Mouse (Mus musculus) left cerebral cortex, postnatal 25 days (tissue): ENCODE data around the gene Polr2e. TPM values are rescaled to one million over a fixed set of nuclear protein-coding genes. Genes with fewer than 3 reads are reported as not detected.
"Not testable (repeated sequence)": the region's sequence is repeated elsewhere in the genome, so short reads cannot be mapped to it uniquely, and the experiment has no call there.

Source experiments
- DNase-seq, 2 experiments: peaks; one replicate each; pipeline ENCODE4 v3.0.0; 2022; ENCODE audit warnings: low spot score in 2 of 2, mixed read lengths in 1 of 2
- intact Hi-C: fragments of 180-260 bp; cut with DNase I; formaldehyde crosslinking; loops from one replicate; pipeline ENCODE4 v1.15.1; 2025
- total RNA-seq, 2 experiments: library from RNA; stranded (reverse); gene quantifications; 2 replicates each; pipeline ENCODE4 v1.2.3; 2021

Polr2e gene
- total RNA-seq, 2 experiments from 2014 or later, result 71.3 to 74.8 TPM

DNA sequence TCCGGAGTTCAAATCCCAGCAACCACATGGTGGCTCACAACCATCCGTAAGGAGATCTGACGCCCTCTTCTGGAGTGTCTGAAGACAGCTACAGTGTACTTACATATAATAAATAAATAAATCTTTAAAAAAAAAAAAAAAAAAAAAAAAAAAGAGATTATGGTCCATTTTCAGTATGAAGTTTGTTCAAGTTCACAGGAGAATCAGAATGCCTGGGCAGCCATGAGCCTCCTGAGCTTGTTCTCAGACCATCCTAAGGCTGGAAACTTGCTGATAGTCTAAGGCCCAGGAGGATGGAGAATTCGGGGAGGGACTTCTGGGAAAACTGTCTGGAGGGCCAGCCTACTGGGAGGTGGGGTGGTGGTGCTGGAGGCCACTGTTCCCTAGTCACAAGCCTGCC is 5.8 kb upstream of the Polr2e start:
- intact Hi-C loops, DNase-seq: not testable (repeated sequence)

GRCm38 (mm10) chr10:80044087-80044486 is 4.5 kb upstream of the Polr2e start:
- DNase-seq, result no peak
- intact Hi-C loops, result no loop called here

DNA sequence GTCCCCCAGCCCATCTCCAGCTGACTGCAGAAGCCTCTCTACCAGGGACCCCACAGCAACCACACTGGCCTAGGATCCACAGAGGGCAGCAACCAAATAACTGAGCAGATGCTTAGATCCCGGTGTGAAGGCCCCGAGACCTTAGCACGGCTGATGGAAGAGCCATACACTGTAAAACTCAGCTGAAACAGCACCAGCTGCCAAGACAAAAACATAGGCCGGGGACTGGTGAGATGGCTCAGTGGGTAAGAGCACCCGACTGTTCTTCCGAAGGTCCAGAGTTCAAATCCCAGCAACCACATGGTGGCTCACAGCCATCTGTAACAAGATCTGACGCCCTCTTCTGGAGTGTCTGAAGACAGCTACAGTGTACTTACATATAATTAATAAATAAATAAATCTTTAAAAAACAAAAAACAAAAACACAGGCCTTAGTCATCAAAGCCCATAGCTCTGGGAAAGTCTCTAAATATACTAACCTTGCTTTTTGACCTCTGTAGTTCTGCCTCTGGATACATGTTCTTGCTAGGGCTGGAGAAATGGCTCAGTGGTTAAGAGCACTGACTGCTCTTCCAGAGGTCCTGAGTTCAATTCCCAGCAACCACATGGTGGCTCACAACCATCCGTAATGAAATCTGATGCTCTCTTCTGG is 1.9 kb upstream of the Polr2e start:
- intact Hi-C loops, DNase-seq: not testable (repeated sequence)

GRCm38 (mm10) chr10:80036832-80037231 is 2.8 kb downstream of the Polr2e start:
- no peak for DNase-seq
- intact Hi-C loops, result loop anchor here (5.0 kb wide), 1 partner anchor 75 kb away; no protein-coding TSS in a partner anchor

GRCm38 (mm10) chr10:80035686-80036085 is 3.9 kb downstream of the Polr2e start:
- intact Hi-C loops, result loop anchor here (5.0 kb wide), 1 partner anchor 77 kb away; no protein-coding TSS in a partner anchor
- DNase-seq, result no peak

DNA sequence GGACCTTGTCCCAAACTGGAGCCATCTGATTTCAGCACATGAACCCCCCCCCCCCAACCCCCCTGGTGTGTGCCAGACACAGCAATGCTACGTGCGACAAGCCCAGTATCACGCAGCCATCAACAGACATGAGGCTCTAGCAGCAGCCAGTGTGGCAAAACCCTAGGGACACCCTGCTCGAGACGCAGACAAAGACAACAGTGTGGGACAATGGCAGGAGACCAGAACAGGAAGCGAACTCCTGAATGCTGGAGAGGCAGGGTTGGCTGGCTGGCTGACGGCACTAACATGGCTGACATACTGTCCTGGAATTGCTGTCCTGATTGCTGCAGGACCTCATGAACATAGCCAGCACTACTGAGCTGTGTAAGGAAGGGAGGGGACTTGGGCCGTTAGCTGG is 4.4 kb downstream of the Polr2e start:
- intact Hi-C loops, result loop anchor here (5.0 kb wide), 1 partner anchor 77 kb away; no protein-coding TSS in a partner anchor
- DNase-seq, result no peak

GRCm38 (mm10) chr10:80033511-80034391 is 5.8 kb downstream of the Polr2e start:
- no peak for DNase-seq
- intact Hi-C loops, result no loop called here

DNA sequence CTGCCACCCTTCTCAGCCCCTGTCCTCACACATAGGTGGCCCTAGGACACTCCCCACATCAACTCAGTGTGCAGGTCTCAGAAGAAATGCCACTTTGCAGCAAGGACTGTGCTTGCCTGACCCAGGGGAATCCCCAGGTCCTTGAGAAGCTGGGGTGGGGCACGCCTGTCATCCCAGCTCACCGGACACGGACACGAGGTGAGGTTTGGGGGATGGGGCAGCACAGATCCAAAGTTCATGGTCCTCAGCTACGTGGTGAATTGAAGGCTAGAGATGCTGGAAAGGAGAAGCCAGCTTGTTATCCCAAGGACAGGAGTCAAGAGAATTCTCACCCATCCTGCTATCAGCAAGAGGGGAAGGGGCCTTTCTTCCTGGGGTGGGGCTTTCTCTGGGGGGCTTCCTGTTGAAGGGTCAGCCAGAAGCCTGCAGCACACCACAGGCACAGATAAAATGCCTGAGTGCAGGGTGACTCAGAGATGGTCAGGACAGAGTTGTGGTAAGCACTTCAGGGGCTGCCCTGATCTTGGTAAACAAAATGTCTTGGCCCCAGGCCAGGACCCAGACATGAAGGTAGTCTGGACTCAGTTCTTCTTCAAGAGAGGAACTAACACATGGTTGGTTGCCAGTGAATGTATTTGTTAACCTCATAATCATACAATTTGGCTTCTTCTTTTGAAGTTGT is 6.7 kb downstream of the Polr2e start:
- no peak for DNase-seq
- intact Hi-C loops, result no loop called here

GRCm38 (mm10) chr10:80030736-80031135 is 8.9 kb downstream of the Polr2e start:
- intact Hi-C loops, result no loop called here
- DNase-seq, result no peak

DNA sequence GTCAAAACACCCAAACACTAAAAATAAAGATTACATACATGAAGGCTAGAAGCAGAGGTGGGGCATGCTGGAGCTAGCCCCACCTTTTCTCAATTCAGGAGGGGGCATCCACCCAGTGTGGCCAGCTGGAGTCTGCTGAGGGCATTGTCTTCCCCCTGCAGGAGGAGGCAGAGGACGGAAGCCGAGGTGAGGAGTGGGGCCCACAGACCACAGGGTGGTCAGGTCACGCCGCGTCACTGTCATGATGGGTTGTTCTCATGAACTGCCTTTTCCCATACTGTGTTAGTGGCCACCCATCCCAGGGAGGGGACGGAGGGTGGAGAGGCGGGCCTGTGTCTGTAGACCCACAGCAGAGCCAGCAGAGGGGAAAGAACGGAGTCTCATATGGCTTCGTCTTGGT is 9.4 kb downstream of the Polr2e start:
- no peak for DNase-seq
- intact Hi-C loops, result no loop called here

- intact Hi-C loops, result no loop called here
- DNase-seq, result no peak
These were observed 11.1 kb downstream of the Polr2e start for GRCm38 (mm10) chr10:80028521-80028846.

DNA sequence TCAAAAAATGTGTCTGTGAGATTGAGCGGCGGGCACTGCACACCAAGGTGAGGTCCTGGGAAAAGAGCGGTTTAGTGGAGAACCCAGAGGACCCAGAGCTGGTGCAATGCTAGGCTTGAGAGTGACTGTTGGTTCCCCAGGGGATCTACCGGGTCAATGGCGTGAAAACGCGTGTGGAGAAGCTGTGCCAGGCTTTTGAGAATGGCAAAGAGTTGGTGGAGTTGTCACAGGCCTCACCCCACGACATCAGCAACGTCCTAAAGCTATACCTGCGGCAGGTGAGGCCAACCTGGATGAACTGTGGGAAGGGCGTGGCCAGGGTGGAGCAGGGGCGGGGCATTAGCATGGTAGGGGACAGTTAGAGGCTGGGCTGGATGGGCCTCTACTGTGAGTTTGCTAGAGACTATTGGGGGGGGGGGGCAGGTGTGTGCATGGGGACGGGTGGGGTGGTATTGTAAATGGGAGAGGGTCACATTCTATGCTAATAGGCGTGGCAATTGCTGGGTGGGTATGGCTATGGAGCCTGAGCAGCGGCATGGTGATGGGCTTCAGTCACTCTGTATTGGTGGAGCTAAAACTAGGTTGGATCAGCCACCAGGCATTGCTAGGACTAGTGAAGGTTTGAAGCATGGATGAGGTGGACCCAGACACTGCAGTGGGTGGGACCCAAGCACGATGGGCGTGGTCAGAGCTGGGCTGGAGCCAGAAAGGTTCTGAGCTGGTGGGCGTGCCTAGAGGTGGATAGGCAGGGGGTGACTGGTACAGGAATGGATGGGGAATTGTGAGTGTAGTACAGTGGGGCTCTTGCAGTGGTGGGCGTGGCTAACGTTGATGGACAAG is 11.7 kb downstream of the Polr2e start:
- no peak for DNase-seq
- intact Hi-C loops, result no loop called here

- intact Hi-C loops, result no loop called here
- no peak for DNase-seq
These were observed 13.7 kb downstream of the Polr2e start for GRCm38 (mm10) chr10:80025889-80026288.

DNA sequence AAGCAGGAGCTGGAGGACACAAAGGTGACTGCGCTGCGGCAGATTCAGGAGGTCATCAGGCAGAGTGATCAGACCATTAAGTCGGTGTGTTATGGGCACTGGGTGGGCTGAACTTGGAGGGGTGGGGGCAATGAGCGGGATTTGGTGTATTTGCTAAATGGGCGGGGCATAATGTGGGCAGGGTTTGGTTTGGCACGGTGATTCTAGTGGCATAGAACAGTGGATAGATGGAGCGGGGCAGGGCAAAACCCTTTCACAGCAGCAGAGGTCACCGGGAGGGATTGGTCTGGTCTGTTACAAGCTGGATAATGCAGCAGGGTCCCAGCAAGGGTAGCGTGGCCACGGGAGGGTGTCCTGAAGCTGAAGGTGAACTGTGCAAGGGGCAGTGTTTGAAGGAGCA is 14.1 kb downstream of the Polr2e start:
- intact Hi-C loops, result no loop called here
- DNase-seq, result no peak

DNA sequence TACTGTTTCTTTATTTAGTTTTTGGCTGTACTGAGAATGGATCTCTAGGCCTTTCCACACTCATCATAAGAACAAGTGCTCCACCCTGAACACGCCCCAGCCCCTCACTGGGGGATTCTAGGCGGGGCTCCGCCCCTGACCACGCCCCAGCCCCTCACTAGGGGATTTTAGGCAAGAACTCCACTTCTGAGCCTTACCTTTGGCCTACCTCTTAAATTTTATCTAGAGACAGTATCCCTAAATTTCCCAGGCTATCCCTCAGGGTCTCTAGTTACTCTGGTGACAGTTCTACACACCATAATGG is 14.6 kb downstream of the Polr2e start:
- intact Hi-C loops, result no loop called here
- DNase-seq, result no peak

- intact Hi-C loops, result no loop called here
- no peak for DNase-seq
These were observed 15.2 kb downstream of the Polr2e start for GRCm38 (mm10) chr10:80024229-80025043.

- DNase-seq, result no peak
These were observed 15.8 kb downstream of the Polr2e start for GRCm38 (mm10) chr10:80023758-80024157.

DNA sequence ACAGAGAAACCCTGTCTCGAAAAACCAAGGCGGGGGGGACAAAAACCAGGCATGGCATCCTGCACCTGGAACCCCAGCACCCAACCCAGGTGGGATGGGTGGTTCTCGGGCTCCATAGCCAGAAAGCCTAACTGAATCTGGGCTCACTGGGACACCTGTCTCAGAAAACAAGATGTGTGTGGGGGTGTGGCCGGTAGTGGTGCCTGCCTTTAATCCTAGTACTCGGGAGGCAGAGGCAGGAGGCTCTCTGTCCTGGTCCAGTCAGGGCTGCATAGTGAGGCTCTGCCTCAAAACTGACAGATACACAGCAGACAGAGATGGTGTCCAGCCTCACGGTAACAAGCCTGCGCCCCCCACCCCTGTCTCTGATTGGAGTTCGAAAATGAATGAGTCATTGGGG is 16.8 kb downstream of the Polr2e start:
- DNase-seq, result no peak
- intact Hi-C loops, result no loop called here

More at GRCm38 (mm10) chr10:80023758-80024157, 15.8 kb downstream of the Polr2e start:
- intact Hi-C loops, result no loop called here

- intact Hi-C loops, result no loop called here
- DNase-seq, result no peak
These were observed 17.4 kb downstream of the Polr2e start for GRCm38 (mm10) chr10:80022164-80022563.
